Mouse (Mus musculus) lung, embryonic 14.5 days (tissue): ENCODE data around the gene Rps6ka2. TPM values are rescaled to one million over a fixed set of nuclear protein-coding genes. Genes with fewer than 3 reads are reported as not detected.

ENCODE experiments used
- ATAC-seq: fragments of 200-750 bp; cut with Nextera tagmentation; 2 replicates; pipeline ENCODE4 v1.8.0; 2017; ENCODE audit warnings: mild to moderate bottlenecking, moderate TSS enrichment, moderate library complexity; ENCODE audit not compliant: insufficient read depth
- DNase-seq: peaks from one replicate; pipeline ENCODE4 v3.0.0-alpha.2; 2015
- H3K27ac ChIP-seq: fragments of 300-500 bp; sonication (generic); 2 replicates; pipeline ENCODE4 v1.5.1; 2014; ENCODE audit warnings: low read depth, mild to moderate bottlenecking, moderate library complexity
- H3K27me3 ChIP-seq: fragments of 300-500 bp; sonication (generic); 2 replicates; pipeline ENCODE4 v1.6.1; 2014; ENCODE audit warnings: low read length, control low read depth; ENCODE audit not compliant: insufficient read depth
- H3K36me3 ChIP-seq: fragments of 300-500 bp; sonication (generic); 2 replicates; pipeline ENCODE4 v1.6.1; 2014; ENCODE audit warnings: control low read depth; ENCODE audit not compliant: insufficient read depth
- H3K4me1 ChIP-seq: fragments of 300-500 bp; sonication (generic); 2 replicates; pipeline ENCODE4 v1.6.1; 2014; ENCODE audit warnings: antibody characterized with exemption, control low read depth; ENCODE audit not compliant: insufficient read depth
- H3K4me2 ChIP-seq: fragments of 300-500 bp; sonication (generic); 2 replicates; pipeline ENCODE4 v1.6.1; 2014; ENCODE audit warnings: mild to moderate bottlenecking
- H3K4me3 ChIP-seq: fragments of 300-500 bp; sonication (generic); 2 replicates; pipeline ENCODE4 v1.5.1; 2014; ENCODE audit warnings: low read depth, low read length
- H3K9ac ChIP-seq: fragments of 300-500 bp; sonication (generic); 2 replicates; pipeline ENCODE4 v1.6.1; 2014
- H3K9me3 ChIP-seq: fragments of 300-500 bp; sonication (generic); 2 replicates; pipeline ENCODE4 v1.6.1; 2016; ENCODE audit warnings: low read depth, low read length, control low read depth
- CTCF ChIP-seq: IDR thresholded peaks from 2 replicates; pipeline ENCODE4 v1.5.1; 2016; ENCODE audit warnings: antibody characterized with exemption, low read depth
- WGBS: fragments of 180-500 bp; shearing (Covaris S2); extraction: QIAGEN DNeasy Blood & Tissue Kit; methylation state at CpG from one replicate; pipeline ENCODE4 v1.1.7; 2014; 5-methylcytosine and 5-hydroxymethylcytosine counted together
- polyA plus RNA-seq: library from polyadenylated mRNA; unstranded; fragments of >200 nt; fragmentation: Nextera tagmentation; extraction: Ambion mirVana; gene quantifications from 2 replicates; pipeline ENCODE4 v1.2.1, GENCODE M21; 2014

The Rps6ka2 gene
- polyA plus RNA-seq, 1 experiment from 2014 or later, result 16.9 TPM

DNA sequence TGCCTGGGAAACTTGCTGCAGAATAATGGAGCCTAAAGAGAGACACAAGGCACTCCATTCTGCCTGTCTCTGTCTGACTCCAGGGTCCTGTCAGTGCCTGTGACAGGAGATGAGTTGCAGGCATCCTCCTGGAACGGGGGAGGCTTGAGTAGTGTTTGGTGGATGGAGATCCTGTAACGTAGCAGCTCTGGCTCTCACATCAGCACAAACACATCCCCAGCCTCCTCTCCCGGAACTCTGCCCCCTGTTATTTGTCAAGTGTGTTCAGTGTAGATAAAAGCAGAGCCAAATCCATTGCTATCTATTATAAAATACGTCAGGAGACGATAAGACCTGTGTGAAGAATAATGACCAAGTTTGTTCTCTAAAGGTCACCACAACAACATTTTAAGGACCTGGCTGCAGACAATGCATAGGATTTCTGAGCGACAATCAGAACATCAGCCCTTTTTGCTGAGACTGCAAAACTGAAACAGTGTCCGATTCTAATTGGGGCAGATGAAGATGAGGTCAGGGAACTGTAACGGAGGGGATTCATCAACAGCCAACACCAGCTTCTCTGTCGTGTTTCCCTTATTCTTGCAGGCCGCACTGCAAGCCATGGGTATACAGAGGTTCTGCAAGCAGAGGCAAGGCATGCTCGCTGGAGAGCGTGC lies 99.4 kb downstream of the Rps6ka2 start:
- TF ChIP-seq CTCF, result no peak
- ATAC-seq (peak; percentile 56), DNase-seq (peak; percentile 68)
- H3K27me3 ChIP-seq, result no peaks in the 10 kb centered on the region; the same call in 1 of the 2 replicates
- no peaks in the 10 kb centered on the region for H3K9me3 ChIP-seq
- no peak overlapping the region for H3K4me2 ChIP-seq
- H3K4me3 ChIP-seq, result no peak overlapping the region
- WGBS, result 33% methylated on average over 12 of the region's 12 CpGs
- peaks cover 25% of the 10 kb centered on the region for H3K4me1 ChIP-seq
- no peak overlapping the region for H3K9ac ChIP-seq
- H3K27ac ChIP-seq, result peak overlapping the region; percentile 2; the same call in 1 of the 2 replicates
- no peaks in the 10 kb centered on the region for H3K36me3 ChIP-seq

DNA sequence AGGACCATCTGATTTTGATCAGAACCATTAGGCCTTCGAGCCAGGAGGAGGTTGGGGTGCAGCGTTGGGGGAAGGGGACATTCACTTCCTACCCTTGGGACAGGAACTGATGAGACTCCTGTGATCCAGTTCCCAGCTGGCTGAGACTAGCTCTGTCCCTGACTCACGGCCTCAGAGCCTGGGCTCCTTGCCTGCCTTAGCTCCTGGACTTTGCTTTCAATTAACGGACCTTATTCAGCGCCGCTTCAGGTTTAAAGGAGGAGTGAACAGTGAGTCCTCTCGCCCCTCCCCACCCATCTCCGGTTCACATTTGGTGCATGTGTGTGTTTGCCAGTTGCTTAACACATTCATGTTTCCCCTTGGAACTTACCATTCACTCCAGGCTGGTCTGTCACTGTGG lies 100.6 kb downstream of the Rps6ka2 start:
- no peak overlapping the region for H3K9ac ChIP-seq
- ATAC-seq (no peak), DNase-seq (no peak)
- no peak overlapping the region for H3K27ac ChIP-seq
- TF ChIP-seq CTCF, result no peak
- no peaks in the 10 kb centered on the region; the same call in 1 of the 2 replicates for H3K36me3 ChIP-seq
- no peaks in the 10 kb centered on the region for H3K9me3 ChIP-seq
- 67% methylated on average over 8 of the region's 8 CpGs for whole genome bisulfite sequencing
- H3K4me2 ChIP-seq, result no peak overlapping the region
- no peaks in the 10 kb centered on the region; the same call in 1 of the 2 replicates for H3K27me3 ChIP-seq
- H3K4me1 ChIP-seq, result peaks cover 21% of the 10 kb centered on the region
- no peak overlapping the region for H3K4me3 ChIP-seq

DNA sequence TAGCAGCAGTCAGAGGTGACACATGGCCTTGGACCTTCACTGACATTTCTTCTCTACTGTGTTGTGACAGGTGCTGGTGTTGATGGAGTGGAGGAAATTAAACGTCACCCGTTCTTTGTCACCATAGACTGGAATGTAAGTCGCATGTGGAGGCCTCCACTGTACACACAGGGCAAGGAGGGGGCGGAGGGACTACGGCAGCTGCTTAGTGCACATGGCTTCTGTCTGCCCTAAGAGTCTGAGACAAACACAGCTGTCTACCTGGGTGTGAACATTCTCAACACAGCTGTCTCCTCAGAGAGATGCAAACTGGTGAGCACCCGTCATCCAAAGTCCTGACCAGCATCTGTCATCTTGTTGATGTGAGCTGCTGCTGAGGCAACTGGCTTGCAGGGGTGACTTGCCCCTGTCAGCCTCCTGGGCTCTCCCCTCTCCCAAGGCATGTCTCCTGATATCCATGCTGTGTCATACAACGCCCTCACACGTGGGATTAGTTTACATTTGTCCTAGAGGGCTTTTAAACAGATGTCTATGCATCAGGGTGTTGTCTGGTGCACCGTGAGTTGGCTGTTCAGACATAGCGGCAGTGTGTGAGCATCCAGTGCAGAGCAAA lies 101.7 kb downstream of the Rps6ka2 start:
- Histone ChIP-seq H3K9ac (no peak overlapping the region), H3K4me3 (no peak overlapping the region), H3K27me3 (no peaks in the 10 kb centered on the region; the same call in 1 of the 2 replicates), H3K36me3 (no peaks in the 10 kb centered on the region; the same call in 1 of the 2 replicates), H3K4me2 (no peak overlapping the region), H3K9me3 (no peaks in the 10 kb centered on the region), H3K4me1 (peaks cover 14% of the 10 kb centered on the region; the same call in 1 of the 2 replicates), H3K27ac (no peak overlapping the region)
- WGBS, result 12% methylated on average over 10 of the region's 10 CpGs
- TF ChIP-seq CTCF, result no peak
- DNase-seq (peak; percentile 80), ATAC-seq (peak; percentile 87)

DNA sequence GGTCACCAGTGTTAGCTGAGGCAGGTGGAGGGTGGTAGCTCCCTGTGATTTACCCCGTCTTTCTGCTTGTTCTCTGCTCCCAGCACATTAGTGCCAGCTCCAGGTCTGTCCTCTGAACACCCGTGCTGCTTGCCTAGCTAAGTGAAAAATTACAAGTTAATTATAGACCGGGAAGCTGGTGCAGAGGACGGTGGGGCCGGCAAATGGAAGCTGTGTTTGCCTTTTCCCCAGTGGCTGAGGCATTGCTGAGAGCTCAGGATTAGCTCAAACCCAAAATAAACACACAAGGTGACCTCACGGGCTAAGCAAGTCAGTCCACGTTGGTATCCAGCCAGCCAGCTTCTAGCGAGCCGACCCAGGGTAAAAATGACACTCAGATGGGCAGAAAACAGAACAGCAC lies 103.1 kb downstream of the Rps6ka2 start:
- TF ChIP-seq CTCF, result no peak
- no peak overlapping the region for H3K9ac ChIP-seq
- 0 out of 2 replicates have a peak overlapping the region, but pooled peaks have one; percentile 30 for H3K27ac ChIP-seq
- ATAC-seq (no peak), DNase-seq (peak; percentile 37)
- no peak overlapping the region for H3K4me3 ChIP-seq
- no peaks in the 10 kb centered on the region for H3K9me3 ChIP-seq
- no peaks in the 10 kb centered on the region; the same call in 1 of the 2 replicates for H3K36me3 ChIP-seq
- H3K4me2 ChIP-seq, result 0 out of 2 replicates have a peak overlapping the region, but pooled peaks have one; percentile 18
- 12% methylated on average over 9 of the region's 9 CpGs for WGBS
- no peaks in the 10 kb centered on the region; the same call in 1 of the 2 replicates for H3K27me3 ChIP-seq
- H3K4me1 ChIP-seq, result peaks cover 14% of the 10 kb centered on the region; the same call in 1 of the 2 replicates

DNA sequence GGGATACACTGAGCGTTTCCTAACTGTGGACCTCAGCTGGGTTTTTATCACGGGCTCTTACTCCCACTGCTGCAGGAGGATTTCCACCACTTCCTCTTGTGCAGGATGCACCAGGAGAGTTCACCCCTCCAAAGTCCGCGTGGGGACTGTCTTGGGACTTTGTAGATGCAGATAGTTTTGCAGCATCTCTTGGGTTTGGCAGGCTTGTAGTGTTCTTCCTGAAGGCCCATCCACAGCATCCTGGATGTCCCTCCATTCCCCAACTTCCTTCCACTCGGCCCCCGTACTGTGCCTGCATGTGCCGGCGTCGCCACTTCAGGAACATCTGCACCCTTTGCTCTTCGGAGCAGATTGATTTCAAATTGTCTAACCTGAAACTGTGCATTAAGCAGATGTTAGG lies 103.9 kb downstream of the Rps6ka2 start:
- Histone ChIP-seq H3K4me1 (peaks cover 14% of the 10 kb centered on the region; the same call in 1 of the 2 replicates), H3K4me2 (no peak overlapping the region), H3K9me3 (no peaks in the 10 kb centered on the region), H3K27ac (no peak overlapping the region), H3K36me3 (peaks cover 3% of the 10 kb centered on the region; the same call in 1 of the 2 replicates), H3K9ac (no peak overlapping the region), H3K4me3 (no peak overlapping the region), H3K27me3 (no peaks in the 10 kb centered on the region; the same call in 1 of the 2 replicates)
- WGBS, result 73% methylated on average over 10 of the region's 10 CpGs
- TF ChIP-seq CTCF, result no peak
- ATAC-seq (no peak), DNase-seq (no peak)

DNA sequence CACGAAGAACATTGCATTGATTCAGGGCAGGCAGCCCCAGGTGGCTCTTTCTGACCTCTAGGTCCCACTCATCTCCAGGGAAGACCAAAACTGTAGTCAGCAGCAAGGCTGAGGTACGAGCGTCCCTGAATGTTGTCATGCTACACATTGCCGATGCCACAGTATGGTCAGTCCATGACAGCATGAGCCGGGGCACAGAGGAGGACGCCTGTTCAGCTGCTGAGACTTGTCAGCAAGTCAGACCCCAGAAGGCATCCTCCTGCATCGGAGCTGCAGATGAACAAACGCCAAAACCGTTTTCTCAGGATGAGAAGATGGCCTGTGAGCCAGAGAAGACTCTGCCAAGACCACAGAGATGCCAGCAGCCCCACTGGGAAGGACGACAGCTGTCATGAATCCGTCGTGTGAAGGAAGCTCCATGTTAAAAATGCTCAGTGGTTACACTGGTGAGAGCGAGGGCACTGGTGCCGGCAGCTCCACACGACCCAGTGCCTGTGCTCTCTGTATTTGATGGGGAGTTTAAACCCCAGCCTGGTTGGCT lies 108.9 kb downstream of the Rps6ka2 start:
- Histone ChIP-seq H3K4me3 (no peak overlapping the region), H3K9ac (no peak overlapping the region), H3K27me3 (no peaks in the 10 kb centered on the region; the same call in 1 of the 2 replicates), H3K9me3 (no peaks in the 10 kb centered on the region), H3K4me1 (no peaks in the 10 kb centered on the region), H3K27ac (no peak overlapping the region), H3K36me3 (peaks cover 8% of the 10 kb centered on the region), H3K4me2 (no peak overlapping the region)
- no peak for TF ChIP-seq CTCF
- ATAC-seq (no peak), DNase-seq (no peak)
- WGBS, result 86% methylated on average over 15 of the region's 15 CpGs

DNA sequence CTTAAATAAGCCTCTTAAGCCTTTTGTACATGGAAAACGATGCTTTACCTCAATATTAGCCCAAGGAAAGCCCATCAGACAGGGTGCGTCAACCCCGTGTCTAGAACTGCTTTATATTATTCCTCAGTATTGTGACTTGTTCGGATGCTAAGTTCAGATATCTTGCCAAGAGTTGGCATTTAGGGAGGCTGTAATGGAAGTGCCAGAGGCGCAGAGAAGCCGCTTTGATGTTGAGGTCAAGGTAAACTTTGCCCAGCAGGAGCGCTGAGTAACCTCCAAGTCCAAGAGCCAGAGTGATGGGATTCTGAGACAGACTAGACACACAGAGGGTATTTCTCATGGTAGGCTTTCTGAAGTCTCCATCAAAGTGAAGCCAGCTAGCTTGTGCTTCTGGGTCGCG lies 109.3 kb downstream of the Rps6ka2 start:
- no peak overlapping the region for H3K4me2 ChIP-seq
- TF ChIP-seq CTCF, result no peak
- no peak overlapping the region for H3K9ac ChIP-seq
- DNase-seq, result no peak
- H3K36me3 ChIP-seq, result peaks cover 8% of the 10 kb centered on the region
- WGBS, result 93% methylated on average over 9 of the region's 9 CpGs
- H3K4me1 ChIP-seq, result no peaks in the 10 kb centered on the region
- H3K9me3 ChIP-seq, result no peaks in the 10 kb centered on the region
- no peak overlapping the region for H3K4me3 ChIP-seq
- no peaks in the 10 kb centered on the region for H3K27me3 ChIP-seq
- ATAC-seq, result no peak
- H3K27ac ChIP-seq, result no peak overlapping the region
